Mouse (Mus musculus) cerebellum, adult 8-10 months (tissue): ENCODE measurements around the gene Prdm13.

ENCODE experiments used
- DNase-seq: peaks from one replicate; pipeline ENCODE4 v3.0.0; 2022

Prdm13 gene

DNA sequence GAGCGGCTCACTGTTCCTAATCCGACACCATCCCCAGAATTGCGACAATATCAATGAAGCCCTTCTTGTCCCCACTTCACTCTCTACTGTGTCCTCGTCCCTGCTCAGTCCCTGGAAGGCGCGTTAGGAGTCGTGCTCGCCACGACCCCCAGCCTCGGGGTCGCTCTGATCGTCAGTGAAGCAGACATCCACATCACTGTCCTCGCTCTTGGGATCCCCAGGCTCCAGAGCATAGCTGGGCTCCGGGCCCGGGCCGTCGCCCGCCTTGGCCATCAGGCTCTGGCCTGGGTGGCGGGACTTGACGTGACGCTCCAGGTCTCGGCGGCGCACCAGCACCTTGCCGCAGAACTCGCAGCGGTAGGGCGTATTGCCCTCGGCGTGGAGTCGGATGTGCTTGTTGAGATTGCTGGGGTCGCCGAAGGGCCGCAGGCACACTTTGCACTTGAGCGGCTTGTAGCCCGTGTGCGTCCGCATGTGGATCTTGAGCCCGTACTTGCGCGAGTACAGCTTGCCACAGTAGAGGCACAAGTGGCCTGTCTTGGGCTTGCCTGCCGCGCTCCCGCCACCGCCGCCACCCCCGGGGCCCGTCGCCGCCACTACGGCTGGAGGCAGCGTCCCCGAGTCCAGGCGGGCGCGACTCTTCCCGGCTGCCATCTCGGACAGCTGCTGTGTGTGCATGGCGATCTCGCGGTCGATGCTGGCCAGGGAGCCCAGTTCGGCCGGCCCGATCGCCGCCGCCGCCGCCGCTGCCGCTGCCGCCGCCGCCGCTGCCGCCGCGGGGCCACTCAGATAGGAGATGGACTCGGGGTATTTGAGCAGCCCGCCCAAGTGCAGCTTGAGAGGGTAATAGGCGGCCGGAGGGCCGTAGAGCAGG, 7.4 kb downstream of the Prdm13 start:
- no peak for DNase-seq

GRCm38 (mm10) chr4:21674691-21675090, 11.1 kb downstream of the Prdm13 start:
- DNase-seq, result no peak

GRCm38 (mm10) chr4:21674042-21674441, 11.7 kb downstream of the Prdm13 start:
- no peak for DNase-seq

GRCm38 (mm10) chr4:21665961-21666360, 19.8 kb downstream of the Prdm13 start:
- no peak for DNase-seq

DNA sequence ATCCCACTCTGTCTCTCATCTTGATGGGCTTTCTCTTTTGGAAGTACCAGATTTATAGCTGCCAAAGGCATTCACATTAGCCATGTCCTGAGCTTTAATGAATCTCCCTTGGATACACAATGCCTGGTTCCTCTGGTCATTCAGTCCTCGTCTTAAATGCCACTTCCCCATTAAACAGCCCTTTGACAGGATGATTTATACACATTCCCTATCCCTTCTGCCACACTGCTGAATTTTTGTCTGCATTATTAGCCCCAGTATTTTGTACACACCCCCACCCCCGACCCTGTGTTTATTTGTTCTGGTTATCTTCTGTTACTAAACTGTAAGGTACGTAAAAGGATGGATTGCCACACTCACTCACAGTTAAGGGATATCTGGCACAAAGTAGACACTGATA, 27.6 kb downstream of the Prdm13 start:
- DNase-seq, result no peak

DNA sequence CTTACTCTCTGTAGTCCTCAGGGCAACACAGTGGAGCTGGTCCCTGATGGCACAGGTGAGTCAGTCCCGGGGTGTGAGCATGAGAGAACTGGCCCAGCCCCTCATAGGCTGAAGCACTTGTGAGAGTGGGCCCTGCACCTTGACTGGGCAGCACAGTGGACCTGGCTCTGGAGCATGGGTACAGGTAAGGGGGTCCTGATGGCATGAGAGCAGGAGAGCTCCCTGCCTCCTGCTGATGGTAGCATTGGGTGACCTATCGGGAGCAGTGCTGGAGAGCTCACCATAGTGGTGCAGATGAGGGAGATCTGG, 56.5 kb downstream of the Prdm13 start:
- DNase-seq, result no peak

DNA sequence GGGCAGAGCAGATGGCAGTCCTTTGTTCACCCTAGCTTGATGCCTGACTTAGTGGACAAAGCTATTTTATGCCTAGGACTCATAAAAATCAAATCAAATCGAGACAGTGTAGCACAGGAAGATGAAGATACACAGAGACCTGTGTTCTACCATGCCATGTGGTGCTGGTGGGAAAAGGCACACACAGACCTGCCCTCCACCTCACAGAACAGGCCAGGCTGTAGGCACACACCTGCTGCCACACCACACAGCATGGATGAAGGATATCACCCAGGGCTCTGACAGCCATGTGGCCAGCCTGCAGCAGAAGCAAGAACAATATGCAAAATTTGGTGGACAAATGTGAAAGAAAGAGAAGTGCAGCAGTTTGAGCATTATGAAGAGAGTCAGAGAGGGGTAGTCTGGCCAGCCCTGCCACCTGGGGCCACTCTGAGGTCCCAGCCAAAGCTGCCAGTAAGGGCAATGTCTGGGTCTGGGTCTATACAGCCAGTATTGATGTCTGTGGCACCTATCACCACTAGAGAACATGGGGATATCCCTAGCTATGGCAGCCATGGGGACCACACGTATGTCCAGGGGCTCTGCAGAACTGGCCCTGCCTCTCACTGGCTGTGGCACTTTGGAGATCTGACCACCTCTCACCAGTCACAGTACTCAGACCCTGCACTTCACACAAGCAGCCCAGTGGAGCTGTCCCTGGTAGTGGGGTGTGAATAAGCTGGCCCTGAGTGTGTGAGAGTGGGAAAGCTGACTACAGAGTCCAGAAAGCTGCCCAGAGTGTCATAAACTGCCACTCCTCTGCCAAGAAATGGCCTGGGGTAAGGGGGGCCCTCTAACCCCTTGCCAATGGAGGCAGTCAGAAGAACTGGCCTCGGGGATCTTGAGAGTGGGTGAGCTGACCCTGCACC, 57.1 kb downstream of the Prdm13 start:
- DNase-seq, result no peak
